Mouse (Mus musculus) thymus, postnatal 14 days (tissue): ENCODE results near the gene Slc10a4.

ENCODE experiments used
- DNase-seq: peaks from one replicate; pipeline ENCODE4 v3.0.0; 2021

Slc10a4 gene

GRCm38 (mm10) chr5:73023801-73024200, 17.1 kb downstream of the Slc10a4 start:
- DNase-seq: no peak

GRCm38 (mm10) chr5:73028646-73029045, 22.0 kb downstream of the Slc10a4 start:
- no peak for DNase-seq

GRCm38 (mm10) chr5:73032481-73032880, 25.8 kb downstream of the Slc10a4 start:
- DNase-seq: no peak

- DNase-seq: no peak
These were observed 37.4 kb downstream of the Slc10a4 start for GRCm38 (mm10) chr5:73044055-73044454.

GRCm38 (mm10) chr5:73047651-73048245, 41.1 kb downstream of the Slc10a4 start:
- DNase-seq: no peak

- no peak for DNase-seq
These were observed 47.2 kb downstream of the Slc10a4 start for GRCm38 (mm10) chr5:73053933-73054332.

GRCm38 (mm10) chr5:73056457-73056856, 49.8 kb downstream of the Slc10a4 start:
- peak; percentile 28 for DNase-seq

GRCm38 (mm10) chr5:73056937-73057336, 50.3 kb downstream of the Slc10a4 start:
- no peak for DNase-seq

GRCm38 (mm10) chr5:73061506-73062155, 54.9 kb downstream of the Slc10a4 start:
- no peak for DNase-seq
